Mouse (Mus musculus): ENCODE data around the gene Elp4.

The Elp4 gene

DNA sequence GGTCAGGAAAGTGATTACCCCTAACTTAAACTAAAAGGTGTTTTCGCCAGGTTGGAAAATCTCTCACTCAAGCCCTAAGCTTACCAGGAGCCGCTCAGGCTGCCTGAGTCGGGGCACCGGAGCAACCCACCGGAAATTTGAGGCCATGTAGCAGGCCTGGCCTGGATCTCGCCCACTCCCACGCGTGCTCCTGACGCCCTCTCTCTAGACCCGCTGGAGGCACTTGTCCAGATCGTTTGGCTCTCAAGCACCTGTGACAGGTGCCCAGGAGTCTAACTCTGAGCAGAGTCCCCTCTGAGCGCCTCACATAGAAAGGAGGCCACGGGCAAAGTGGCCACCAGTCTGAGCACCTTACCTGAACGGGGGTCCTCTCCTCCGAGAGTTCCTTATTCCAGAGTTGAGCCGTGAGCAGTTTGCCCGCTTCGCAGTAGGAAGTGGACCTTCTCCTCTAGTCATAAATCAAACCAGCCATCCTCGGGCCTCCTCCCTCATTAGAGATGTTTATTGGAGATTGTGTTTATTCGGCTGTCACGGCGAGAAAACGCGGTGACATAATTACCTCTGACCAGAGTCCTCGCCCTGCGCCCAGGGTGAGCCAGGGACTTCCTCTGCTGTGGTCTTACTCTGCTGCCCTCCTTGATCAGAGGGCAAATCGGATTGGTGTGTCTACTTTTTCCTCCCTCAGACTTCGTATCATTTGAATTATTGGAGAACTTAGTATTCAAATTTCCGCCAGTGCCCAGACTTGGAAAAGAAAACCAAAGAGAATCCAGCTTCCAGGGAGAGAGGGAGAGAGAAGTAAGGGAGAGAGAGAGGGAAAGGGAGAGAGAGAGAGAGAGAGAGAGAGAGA, 234.3 kb downstream of the Elp4 start:
- no peak for DNase-seq

DNA sequence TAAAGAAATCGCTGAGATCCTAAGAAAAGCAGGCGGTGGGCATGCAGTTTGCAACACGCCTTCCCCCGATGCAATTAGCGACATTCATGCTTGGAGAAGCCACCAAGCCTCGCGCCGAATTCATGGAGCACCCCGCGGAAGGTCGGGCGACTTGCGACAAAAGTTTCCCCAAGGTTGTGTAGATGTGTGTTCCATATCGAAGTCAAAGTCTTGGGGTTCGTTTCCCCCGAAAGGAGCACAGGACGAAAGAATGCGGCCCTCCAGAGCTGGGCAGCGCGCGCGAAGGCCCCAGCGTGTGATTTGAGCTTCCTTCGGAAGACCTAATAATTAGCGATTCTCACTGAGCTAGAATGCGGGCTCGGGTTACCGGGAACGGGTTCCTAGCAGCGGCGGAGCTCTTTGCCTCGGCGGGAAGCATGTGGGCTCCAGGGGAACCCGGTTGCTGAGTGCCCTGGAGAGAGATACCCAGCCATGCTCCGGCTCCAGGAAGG, 234.9 kb downstream of the Elp4 start:
- no peak for DNase-seq

DNA sequence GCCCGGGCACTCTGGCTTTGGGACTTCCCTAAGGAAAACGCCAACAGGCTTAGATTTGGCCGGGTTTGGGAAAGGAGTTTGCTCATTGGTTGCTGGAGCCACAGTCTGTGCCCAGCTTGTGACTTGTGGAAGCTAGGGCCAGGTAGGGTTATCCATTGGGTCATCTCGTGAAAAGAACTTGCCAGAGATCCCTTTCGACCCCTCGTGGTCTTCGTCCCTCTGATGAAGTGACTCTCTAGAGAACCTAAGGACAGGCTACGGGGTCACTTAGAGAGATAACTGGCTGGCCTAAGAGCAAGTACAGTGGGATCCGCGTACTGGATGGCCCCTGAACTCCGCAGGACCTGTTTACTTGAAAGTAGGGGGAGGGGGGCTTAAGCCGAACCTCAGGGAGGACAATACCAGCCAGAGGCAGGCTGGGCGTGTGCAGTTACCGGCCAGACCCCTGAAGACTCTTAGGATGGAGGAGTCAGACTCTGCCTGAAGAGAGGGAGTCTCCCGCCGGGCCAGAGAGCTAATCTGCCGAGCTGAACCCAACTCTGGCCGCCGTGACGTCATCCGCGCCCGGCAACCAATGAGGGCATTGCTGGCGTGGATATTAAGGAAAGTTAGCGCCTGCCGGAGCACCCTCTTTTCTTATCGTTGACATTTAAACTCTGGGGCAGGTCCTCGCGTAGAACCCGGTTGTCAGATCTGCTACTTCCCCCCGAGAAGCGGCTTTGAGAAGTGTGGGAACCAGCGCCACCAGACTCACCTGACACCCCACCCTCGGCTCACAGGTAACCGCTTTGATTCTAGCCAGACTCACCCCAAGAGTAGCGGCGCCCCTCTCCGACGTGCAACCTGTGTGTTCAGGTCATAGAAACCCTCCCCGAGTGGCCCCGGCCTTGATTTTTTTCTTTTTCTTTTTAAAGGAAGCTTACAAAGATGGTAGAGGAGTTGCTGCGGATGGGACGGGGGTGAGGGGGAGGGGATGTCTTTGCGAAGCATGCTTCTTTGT, 235.8 kb downstream of the Elp4 start, which contains the start of gene Pax6:
Gene Pax6 (plus strand): TSS at position 630 of the 1,000 bp plus-strand sequence.
- DNase-seq: no peak

DNA sequence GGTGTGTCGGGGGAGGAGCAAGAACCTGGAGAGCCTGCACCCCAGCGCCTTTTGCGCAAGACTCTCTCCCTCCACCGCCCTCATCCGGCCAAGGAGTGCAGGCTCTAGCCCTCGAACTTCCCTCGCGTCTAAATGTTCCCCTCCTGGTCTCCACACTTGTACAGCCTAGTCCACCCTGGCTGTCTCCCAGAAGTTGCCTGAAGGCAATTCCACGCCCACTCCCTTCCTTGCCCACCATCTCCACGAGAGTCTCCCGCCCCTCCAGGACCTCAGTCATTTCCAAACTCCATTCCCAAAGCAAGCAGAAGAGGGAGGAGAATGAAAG, 236.8 kb downstream of the Elp4 start:
- DNase-seq: peak in 1 of 2 experiments; percentile 40

DNA sequence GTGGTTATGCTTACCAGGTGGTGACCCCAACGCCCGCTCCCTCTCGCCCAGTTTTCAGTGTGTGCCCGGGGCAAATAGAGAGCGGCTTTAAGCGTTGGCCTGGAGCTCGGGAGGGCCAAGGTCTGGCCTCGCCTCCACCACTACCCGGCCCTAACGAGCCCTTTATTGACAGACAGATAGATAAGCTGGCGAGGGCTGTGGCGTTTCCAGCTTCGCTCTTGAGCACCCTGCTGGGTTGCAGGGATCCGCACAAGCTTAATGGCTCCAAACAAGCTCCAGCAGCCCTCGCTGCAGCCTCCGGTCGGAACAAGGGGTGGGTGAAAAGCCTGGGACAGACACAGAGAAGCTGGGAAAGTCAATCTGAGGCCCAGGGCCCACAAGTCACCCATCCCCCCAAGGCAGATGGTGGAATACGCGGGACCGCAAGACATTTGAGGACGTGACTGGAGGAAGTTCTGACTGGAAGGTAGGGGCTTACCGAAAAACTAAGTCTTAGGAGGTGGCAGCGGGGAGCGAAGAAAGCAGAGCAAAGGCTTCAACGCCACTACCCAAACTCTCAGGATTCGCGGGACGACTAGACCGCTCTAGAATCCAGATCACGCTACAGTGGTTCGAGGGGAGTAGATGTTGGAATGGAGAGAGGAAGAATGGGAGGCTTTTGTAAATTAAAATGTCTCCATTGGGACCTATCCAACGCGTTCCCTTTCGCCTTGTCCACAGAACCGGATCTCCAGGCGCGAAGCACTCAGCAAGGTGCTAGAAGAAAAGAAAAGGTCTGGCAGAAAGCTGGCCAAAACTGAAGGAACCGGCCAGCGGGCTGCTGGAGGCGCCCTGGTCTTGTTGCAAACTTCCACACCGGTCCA, 237.4 kb downstream of the Elp4 start:
- no peak for DNase-seq

DNA sequence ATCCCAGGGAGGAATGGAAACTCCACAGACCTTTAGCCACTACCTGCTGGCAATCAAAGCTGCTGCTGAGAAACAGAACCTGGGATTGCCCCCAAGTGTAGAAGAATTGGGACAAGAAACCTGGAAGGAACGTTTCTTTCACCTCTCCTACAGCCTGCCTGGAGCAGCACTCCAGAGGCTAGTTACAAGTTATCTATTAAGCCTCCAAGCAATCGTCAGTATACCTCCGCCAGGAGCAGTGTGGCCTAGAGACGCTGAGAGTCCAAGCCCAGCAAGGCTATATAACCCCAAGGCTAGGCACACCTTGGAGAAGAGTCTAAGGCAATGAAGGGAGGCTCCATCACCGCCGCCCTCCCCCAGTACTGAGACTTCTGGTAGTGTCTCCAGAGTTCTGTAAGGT, 238.0 kb downstream of the Elp4 start:
- no peak for DNase-seq

DNA sequence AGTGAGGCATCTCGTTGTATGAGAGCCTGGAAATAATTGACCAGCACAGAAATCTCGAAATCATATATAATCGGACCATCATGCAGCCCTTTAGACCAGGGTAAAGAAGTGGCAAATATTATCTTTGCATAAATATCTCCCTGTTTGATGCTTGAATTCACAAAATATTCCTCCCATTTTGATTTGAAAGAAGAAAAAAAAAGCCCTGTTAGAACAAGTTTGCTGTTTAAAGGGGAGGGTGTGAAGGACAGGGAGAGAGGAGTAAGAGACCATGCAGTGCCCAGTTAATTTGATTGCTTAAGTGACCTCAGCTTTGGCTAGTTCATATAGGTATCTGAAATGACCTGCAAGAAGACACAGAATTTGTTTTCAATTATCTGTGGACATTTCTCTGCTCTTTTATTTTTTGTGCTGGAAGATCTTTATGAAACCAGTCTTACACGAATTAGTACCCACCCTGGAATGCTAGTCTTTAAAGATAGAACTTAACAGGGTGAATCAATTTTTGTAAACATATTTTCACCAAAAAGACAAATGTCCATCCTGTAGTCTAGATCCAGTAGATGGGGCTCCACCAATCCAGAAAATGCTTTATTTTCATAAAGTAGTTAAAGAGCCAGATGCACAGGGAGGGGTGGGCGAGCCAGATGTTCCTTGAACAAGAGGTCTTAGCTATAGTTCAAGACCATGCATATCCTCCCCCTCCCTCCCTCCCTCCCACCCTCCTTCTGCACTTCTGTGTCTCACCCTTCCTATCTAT, 238.7 kb downstream of the Elp4 start:
- DNase-seq: no peak

DNA sequence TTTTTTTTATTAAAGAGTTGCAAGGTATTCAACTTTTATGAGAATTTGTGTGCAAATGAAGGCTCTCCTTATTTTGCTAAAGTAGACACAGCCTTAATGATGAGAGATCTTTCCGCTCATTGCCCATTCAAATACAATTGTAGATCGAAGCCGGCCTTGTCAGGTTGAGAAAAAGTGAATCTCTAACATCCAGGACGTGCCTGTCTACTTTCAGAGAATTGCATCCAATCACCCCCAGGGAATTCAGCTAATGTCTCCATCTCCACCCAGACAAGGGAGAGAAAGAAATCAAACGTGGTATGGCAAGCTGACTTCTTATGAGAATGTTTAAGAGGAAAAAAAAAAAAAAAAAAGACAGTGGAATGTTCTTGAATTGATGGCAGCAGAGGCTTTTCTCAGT, 239.4 kb downstream of the Elp4 start:
- no peak for DNase-seq

DNA sequence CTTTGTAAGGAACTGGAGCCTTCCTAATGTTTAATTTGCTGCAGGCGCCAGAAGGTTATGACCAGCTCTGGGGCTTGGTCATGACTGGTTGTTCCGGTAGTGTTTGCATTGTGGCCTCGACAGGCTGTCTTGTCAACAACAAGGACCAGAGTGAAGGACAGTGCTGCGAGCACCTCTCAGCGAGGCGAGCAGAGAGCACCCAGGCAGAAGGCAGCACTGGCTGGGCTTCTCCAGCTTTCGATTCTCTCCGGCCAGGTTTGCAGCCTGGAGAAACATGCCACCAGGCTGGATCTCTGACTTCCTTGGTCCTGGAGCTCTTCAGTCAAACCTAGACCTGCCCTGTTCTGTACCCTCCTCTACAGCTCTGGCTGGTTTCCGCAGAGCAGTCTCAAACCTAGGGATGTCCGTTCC, 241.3 kb downstream of the Elp4 start:
- no peak for DNase-seq

DNA sequence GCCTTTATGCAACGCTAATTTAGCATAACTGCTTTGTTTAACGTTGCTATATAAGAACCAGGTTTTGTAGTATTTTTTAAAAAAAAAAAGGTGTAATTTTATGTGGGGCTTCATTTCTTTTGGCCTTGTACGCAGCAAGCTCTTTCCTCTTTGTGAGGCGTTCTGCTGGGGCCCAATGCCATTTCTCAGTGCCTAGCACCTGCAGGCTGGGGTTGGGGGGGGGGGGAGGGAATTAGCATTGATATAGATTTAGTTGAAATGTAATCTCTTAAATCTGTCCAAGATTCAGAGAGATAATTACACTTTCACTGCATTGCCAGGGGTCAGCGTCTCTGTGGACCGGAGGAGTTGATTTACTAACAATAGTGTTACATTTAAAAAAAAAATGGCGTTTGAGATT, 241.8 kb downstream of the Elp4 start:
- DNase-seq: no peak

DNA sequence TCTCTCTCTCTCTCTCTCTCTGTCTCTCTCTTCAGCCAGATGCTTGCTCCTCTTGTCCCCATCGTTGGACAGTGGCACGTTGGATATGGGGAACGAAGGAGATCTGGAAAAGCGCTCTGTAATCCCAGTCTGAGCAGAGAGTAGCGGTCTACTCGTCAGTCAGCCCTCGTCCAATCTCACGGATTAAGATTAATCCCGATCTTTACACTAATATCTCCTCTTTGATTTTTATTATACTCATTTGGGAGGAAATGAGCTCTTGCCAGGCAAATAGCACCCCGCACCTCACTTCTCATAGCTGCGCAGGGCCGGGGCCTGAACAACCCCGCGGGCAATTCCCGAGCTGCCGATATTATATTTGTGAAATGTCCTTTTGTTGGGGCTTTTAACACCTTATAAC, 242.2 kb downstream of the Elp4 start:
- DNase-seq: no peak

DNA sequence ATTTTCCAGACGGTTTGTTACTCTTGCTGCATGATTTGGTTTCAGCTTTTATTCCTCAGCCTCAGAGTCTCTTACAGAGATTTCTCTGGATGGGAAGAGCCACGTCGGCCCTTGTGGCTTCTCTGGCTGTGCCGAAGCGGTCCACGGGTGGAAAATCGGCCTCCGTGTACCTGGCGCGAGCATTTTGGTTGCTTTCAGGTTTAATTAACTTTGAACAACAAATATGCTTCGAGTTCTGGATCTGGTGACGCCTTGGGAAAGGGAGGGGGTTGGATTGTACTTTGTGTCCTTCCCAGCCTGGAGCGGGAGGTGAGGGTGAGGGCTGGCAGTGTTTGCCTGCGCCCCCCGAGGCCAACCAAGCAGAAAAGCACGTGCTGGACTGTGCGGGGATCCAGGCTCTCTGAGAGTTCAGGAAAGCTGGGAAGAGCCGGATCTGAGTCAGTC, 242.7 kb downstream of the Elp4 start:
- DNase-seq: no peak

DNA sequence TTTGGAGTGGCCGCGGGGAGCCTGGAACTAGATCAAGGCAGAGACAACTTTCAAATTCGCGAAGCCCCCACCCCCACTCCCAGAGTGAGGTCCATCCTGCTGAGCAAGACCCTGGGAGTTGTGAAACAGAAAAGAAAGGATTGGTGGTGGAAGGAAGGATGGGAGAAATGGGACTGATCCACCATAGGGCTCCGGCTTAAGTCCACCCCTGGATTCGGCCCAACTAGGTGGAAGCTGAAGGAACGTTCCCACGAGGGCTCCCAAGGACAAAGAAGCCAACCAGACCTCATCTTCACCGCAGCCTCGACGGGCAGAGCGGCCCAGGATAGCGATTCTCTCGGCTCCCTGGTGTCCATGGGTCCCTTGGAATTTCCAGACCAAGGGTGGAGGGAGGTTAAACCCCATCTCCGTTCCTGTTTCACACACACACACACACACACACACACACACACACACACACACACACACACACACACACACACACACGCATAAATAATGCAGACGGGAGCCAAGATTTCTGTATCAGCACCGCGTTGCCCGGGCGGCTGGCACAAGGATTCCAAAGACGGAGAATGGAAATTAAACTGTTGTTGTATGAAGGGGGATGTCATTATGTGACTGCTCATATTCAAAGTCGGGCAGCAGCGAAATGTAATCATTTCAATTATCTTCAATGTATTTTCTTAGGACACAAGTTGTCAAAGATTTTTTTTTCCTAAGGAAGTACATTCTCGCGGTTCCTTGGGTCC, 243.3 kb downstream of the Elp4 start:
- no peak for DNase-seq

DNA sequence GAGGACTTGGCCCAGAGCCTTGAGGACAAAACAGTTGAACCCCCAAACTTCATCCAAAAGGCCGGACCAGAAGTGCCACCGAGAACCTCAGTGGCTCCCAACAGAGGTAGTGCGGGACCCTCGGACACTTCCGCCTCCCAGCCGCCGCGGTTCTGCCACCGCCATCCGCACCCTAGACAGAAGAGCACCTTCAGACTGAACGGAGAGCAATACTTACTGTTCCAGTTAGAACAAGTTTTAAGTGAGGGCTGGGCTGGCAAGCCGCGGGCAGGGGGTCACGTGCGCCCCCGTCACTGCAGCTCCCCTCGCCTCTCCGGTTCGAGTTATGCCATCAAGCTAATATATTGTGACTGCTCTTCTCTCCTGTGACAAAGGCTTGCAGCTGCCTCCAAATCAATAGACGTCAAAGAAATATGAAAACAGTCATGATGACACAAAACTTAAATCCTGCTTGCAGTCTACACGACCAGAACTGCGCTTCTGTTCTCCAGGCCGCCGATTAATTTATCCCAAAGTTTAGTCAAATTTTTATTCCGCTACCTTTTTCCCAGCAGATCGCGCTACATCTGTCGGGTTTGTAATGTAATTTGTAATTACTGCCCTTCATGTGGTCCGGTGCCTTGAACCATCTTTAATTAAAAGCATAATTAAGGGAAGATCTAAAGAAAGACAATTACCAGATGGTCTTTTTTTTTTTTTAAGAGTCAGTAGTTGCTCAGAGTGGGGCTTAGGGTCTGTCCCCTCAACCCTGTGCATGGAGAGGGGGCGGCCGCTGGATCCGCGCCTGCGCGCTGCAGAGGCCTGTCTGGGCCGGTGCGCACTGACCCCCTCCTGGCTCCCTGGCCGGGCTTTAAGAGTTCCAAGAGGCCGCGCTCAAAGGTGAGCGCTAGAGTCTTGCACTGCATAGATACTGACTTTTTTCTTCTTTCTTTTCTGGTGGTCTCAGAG, 244.2 kb downstream of the Elp4 start:
- DNase-seq: no peak

DNA sequence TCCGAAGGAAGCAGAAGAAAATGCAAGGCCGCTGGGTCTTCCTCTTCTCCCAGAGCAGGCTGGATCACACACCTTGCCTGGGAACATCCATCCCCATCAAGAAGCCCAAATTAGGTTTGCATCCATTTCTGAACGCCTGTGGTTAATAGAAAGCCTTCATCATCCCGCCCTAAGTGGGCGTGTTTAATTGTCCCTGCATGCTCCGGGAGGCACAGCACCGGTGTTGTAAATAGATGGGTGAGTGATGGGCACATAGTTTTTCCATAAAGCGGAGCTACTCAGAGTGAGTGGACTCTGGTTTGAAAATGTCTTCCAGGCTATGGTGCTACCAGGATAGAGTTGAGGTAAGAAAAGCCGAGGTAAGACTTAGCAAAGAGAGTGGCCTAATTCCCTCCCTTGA, 245.0 kb downstream of the Elp4 start:
- no peak for DNase-seq

DNA sequence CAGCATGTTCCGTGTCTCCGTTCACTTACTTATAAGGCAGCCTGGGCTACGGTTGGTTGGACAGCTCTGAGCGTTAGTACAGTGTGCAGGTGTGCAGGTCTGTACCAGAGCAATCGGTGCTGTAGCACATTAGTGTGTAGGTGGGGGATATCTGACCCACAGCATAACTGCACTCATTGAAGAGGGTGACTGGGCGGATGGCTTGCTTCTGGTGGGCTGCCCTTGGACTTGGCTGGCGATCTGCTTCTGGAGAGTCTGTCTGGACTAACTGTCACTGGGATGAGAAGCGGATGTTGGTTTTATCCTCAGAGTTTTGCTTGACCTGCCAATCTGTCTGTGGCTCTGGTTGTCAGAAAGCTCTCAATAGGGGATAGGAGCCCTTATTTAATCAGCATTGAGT, 247.9 kb downstream of the Elp4 start:
- DNase-seq: no peak
